ENCODE assay signal across 10 mouse cellular contexts in the genomic region with DNA sequence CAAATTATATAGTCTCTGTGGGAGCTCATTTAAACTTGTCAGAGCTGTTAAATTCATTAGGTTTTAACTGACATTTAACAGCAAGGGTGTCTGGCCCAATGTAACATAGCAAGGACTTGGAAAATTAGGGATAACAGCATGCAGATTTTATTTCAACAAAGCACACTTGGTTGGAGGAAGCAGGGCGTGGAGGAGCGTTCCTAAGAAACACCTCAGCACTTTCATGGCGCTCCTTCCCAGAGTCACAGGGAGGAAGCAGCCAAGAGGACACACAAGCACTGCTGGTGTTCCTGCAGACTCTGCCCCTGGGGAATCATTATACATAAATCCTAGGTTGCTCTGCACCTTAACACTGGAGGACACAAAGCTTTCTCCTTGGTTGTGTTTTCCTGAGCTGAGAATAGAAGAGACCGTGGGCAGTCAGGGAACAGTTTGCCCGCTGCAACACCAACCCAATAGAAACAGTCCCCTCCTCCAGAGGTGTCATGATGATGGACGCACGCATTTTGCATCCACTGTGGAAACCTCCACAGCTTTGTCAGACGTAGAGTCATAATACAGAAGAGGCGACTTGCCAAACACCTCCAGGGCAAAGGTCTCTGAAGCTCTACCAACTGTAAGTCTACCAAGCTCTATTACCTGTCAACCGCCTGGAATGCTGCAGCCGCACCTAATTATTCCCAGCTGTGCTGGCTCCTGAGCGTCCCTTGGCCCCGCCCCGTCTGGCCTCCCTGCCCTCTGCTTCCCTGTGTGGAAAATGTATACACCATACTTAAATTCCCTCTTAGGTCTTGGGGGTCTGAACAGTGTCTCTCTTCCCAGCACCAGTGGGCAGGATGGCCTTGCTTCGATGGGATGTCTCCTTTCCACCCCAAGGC.
DNase-seq lines count a peak whose midpoint lies in the region; ATAC-seq and TF ChIP-seq lines count a peak whose summit lies in the region.
"Had no signal": no experiment of that assay in that cellular context is flagged by ENCODE, and none has a peak within 500 bp of the region (broad histone marks: within the 10 kb centered on the region; RNA-seq: fewer than 3 reads in every experiment).

No protein-coding gene starts in this region.

- H3K4me2 ChIP-seq in limb, embryonic 11.5 days (ENCODE audit: low read depth, severe bottlenecking): peak overlapping the region; percentile 35
- H3K4me2 ChIP-seq in stomach, postnatal 0 days (replicated peaks; ENCODE audit: low read depth): no peak overlapping the region
- H3K4me2 ChIP-seq: midbrain, embryonic 12.5 days had no signal

- ATAC-seq in limb, embryonic 11.5 days (ENCODE audit: insufficient number of reproducible peaks, low FRiP score, low TSS enrichment, low read depth): peak; percentile 94
- peak; percentile 76 for ATAC-seq in stomach, postnatal 0 days (ENCODE audit: low FRiP score, low TSS enrichment)

- H3K4me1 ChIP-seq in testis, adult 2 months (ENCODE audit: control insufficient read depth, insufficient read depth, low read length): peaks cover 15% of the 10 kb centered on the region
- peaks cover 19% of the 10 kb centered on the region for H3K4me1 ChIP-seq in limb, embryonic 11.5 days (ENCODE audit: control insufficient read depth, insufficient read depth, low read length)
- no peaks in the 10 kb centered on the region for H3K4me1 ChIP-seq in stomach, postnatal 0 days (replicated peaks; ENCODE audit: control insufficient read depth, insufficient read depth)
- H3K4me1 ChIP-seq: midbrain, embryonic 12.5 days had no signal

- TF ChIP-seq POLR2A in testis, adult 2 months (IDR thresholded peaks at IDR 0.05; ENCODE audit: control insufficient read depth, low read depth, low read length): no peak

- H3K27ac ChIP-seq in testis, adult 2 months (ENCODE audit: control insufficient read depth, insufficient read depth, low read depth, low read length): no peak overlapping the region
- peak overlapping the region; percentile 97 for H3K27ac ChIP-seq in limb, embryonic 11.5 days (replicated peaks; ENCODE audit: low read depth, low read length)
- H3K27ac ChIP-seq in stomach, postnatal 0 days (replicated peaks): no peak overlapping the region
- H3K27ac ChIP-seq: midbrain, embryonic 12.5 days had no signal

- TF ChIP-seq EP300 in stomach, postnatal 0 days (optimal IDR thresholded peaks at IDR 0.05): no peak

- peak overlapping the region; percentile 34; the same call in 1 of the 2 replicates for H3K9ac ChIP-seq in limb, embryonic 11.5 days (ENCODE audit: low read length)
- H3K9ac ChIP-seq in stomach, postnatal 0 days (ENCODE audit: low read length): no peak overlapping the region
- H3K9ac ChIP-seq: midbrain, embryonic 12.5 days had no signal

- peak overlapping the region; percentile 60 for H3K4me3 ChIP-seq in testis, adult 2 months (ENCODE audit: control insufficient read depth, low read depth, low read length)
- H3K4me3 ChIP-seq in limb, embryonic 11.5 days (ENCODE audit: low read depth, low read length): no peak overlapping the region
- no peak overlapping the region for H3K4me3 ChIP-seq in stomach, postnatal 0 days (ENCODE audit: low read depth, low read length)
- H3K4me3 ChIP-seq: midbrain, embryonic 12.5 days had no signal

- H3K9me3 ChIP-seq in limb, embryonic 11.5 days (ENCODE audit: control insufficient read depth, low read length): no peaks in the 10 kb centered on the region
- no peaks in the 10 kb centered on the region for H3K9me3 ChIP-seq in stomach, postnatal 0 days (ENCODE audit: control insufficient read depth, low read length)
- H3K9me3 ChIP-seq: midbrain, embryonic 12.5 days had no signal

- no peak for TF ChIP-seq CTCF in testis, adult 2 months (IDR thresholded peaks at IDR 0.05; ENCODE audit: control insufficient read depth, insufficient read depth, insufficient replicate concordance, low read depth, low read length)
- no peak for TF ChIP-seq CTCF in stomach, postnatal 0 days (IDR thresholded peaks at IDR 0.05; ENCODE audit: low read depth)

- H3K36me3 ChIP-seq in testis, adult 2 months (ENCODE audit: control insufficient read depth, insufficient read depth, low read length): no peaks in the 10 kb centered on the region
- no peaks in the 10 kb centered on the region for H3K36me3 ChIP-seq in limb, embryonic 11.5 days (ENCODE audit: control insufficient read depth, insufficient read depth, low read length)
- H3K36me3 ChIP-seq in stomach, postnatal 0 days (ENCODE audit: control insufficient read depth, insufficient read depth, low read length): no peaks in the 10 kb centered on the region
- H3K36me3 ChIP-seq: midbrain, embryonic 12.5 days had no signal

- WGBS in limb, embryonic 11.5 days: 4% methylated on average over 15 of the region's 15 CpGs
- WGBS in stomach, postnatal 0 days: 38% methylated on average over 15 of the region's 15 CpGs

- DNase-seq in testis, postnatal 14 days (ENCODE audit: low spot score): no peak
- peak; percentile 93 for DNase-seq in hindlimb bud, embryonic 11.5 days (ENCODE audit: extremely low spot score, low read depth, low spot score)
- DNase-seq in limb, embryonic 11.5 days (ENCODE audit: low spot score): peak; percentile 96
- DNase-seq in stomach, postnatal 0 days (ENCODE audit: low spot score): peak; percentile 54
- no peak for DNase-seq in thymus, postnatal 14 days
- DNase-seq in testis, postnatal 10 days (ENCODE audit: low spot score): no peak
- no peak for DNase-seq in gastrocnemius, adult 18-20 months (ENCODE audit: low spot score)
- DNase-seq: gastrocnemius, postnatal 10 days had no signal

- no peaks in the 10 kb centered on the region for H3K27me3 ChIP-seq in testis, adult 2 months (ENCODE audit: control insufficient read depth, insufficient read depth, low read length)
- H3K27me3 ChIP-seq in limb, embryonic 11.5 days (ENCODE audit: control insufficient read depth, insufficient read depth, low read length): no peaks in the 10 kb centered on the region
- H3K27me3 ChIP-seq in stomach, postnatal 0 days (ENCODE audit: control insufficient read depth, insufficient read depth, low read length): no peaks in the 10 kb centered on the region
- H3K27me3 ChIP-seq: midbrain, embryonic 12.5 days had no signal

Comparison
In these comparisons a context has a peak if more than half of its experiments do, and no peak if none do; other contexts are left out.
1. DNase-seq: peak in hindlimb bud, embryonic 11.5 days (single experiment), limb, embryonic 11.5 days (single experiment) and stomach, postnatal 0 days (single experiment); none in testis, postnatal 14 days (single experiment), thymus, postnatal 14 days (single experiment), testis, postnatal 10 days (single experiment) and gastrocnemius, adult 18-20 months (single experiment).